ENCODE assay signal across 21 mouse cellular contexts in the genomic region with DNA sequence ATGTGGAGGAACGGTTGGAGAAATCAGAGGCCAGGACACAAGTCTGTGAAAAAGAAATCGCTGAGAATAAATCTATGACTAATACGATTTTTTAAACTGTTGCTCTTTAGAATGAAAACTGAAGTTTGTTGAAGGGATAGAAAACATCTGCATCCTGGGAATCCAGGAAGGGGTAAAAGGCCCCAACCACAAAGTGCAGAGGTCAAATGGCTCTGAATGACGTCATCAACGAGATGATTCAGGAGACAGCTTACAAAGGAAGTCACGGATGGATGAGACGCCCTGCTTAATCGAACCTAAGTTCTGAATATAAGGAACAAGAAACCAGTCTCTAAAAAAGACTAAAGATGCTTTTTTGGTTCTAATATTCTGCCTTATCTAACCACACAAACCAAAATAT.
"Had no signal": no experiment of that assay in that cellular context is flagged by ENCODE, and none has a peak within 500 bp of the region (broad histone marks: within the 10 kb centered on the region; RNA-seq: fewer than 3 reads in every experiment).

No protein-coding gene starts in this region.

- H3K4me3 ChIP-seq: layer of hippocampus, adult 2 months; limb, embryonic 10.5 days; limb, embryonic 13.5 days; liver, embryonic 12.5 days; liver, embryonic 15.5 days; lung, embryonic 15.5 days; megakaryocyte, embryonic 14.5 days; midbrain, embryonic 10.5 days; midbrain, embryonic 13.5 days; myocyte; neural tube, embryonic 13.5 days; stomach, embryonic 15.5 days had no signal

- H3K27ac ChIP-seq: layer of hippocampus, adult 2 months; limb, embryonic 10.5 days; limb, embryonic 13.5 days; liver, embryonic 12.5 days; liver, embryonic 15.5 days; lung, embryonic 15.5 days; midbrain, embryonic 10.5 days; midbrain, embryonic 13.5 days; neural tube, embryonic 13.5 days; stomach, embryonic 15.5 days had no signal

- H3K9me3 ChIP-seq: limb, embryonic 10.5 days; limb, embryonic 13.5 days; liver, embryonic 12.5 days; liver, embryonic 15.5 days; lung, embryonic 15.5 days; megakaryocyte, embryonic 14.5 days; midbrain, embryonic 10.5 days; midbrain, embryonic 13.5 days; neural tube, embryonic 13.5 days; stomach, embryonic 15.5 days had no signal

- H3K4me1 ChIP-seq: limb, embryonic 10.5 days; limb, embryonic 13.5 days; liver, embryonic 12.5 days; liver, embryonic 15.5 days; lung, embryonic 15.5 days; midbrain, embryonic 10.5 days; midbrain, embryonic 13.5 days; neural tube, embryonic 13.5 days; stomach, embryonic 15.5 days had no signal

- H3K27me3 ChIP-seq: limb, embryonic 13.5 days; liver, embryonic 12.5 days; liver, embryonic 15.5 days; lung, embryonic 15.5 days; megakaryocyte, embryonic 14.5 days; midbrain, embryonic 13.5 days; neural tube, embryonic 13.5 days; stomach, embryonic 15.5 days had no signal

- DNase-seq: layer of hippocampus, adult 9-11 months; liver; lung, adult 18-20 months; lung, postnatal 10 days; lung, postnatal 36 days; retina, postnatal 1 day; right cerebral cortex, postnatal 25 days; spleen, adult 18-20 months; thymus, postnatal 25 days had no signal
